Mouse (Mus musculus): Measurements from ENCODE around the gene Pde4c.

Pde4c gene

DNA sequence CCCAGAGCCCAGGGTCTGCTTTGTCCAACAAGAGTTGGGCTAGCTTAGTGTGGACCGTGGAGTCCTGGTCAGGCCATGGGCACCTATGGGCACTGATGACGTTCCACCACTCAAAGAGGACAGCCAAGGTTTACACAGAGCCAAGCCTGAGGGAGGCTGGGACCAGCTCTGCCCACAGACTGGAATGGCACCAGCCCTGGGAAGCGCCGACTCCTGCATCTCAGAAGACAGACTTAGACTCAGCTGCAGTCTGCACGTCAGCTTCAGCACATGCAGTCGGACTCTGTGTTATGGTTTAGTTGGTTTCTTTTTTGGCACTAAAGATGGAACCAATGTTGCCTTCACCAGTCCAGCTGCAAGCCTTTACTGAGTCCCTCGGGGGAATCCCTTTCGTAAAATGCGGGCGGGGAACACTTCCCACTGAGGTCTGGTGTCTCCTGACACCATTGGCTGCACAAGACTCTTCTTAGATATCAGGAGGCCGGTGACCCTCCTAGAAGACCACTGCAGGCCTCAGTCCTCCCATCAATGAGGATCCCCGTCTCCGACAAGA lies 26.7 kb downstream of the Pde4c start:
- DNase-seq (ENCODE audit: low spot score in 2 of 2): peak; percentile 53 to 67

DNA sequence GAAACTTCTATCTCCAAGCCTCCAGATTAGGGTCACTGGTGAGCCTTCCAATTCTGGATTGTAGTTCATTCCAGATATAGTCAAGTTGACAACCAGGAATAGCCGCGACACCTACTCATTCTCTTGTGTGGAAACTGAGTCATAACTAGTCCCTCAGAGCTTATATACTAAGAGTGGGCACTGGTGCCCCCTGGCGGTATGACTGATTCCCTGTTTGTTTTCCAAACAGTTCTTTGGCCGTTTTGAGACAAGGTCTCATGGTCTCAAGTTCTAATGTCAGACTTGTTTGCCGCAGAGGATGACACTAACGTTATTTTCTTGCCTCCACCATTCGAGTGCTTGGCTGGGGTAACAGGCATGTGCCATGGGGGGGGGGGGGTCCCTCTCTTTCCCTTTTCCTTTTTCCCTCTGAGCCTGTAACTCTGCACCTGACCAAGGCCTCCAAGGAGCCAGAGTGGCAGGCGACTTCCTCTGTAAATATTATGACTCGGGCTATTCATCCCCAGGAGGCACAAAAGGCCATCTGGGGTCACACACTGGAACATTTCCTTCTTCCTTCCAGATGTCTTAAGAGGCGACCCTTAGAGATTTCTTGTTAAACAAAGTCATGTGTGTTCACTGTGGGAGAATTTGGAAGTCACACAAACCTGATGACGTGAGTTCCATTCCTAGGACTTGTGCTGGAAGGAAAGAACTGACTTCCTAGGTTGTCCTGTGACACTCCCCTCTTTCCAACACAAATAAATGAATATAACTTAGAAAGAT lies 28.7 kb downstream of the Pde4c start:
- DNase-seq (ENCODE audit: low spot score in 2 of 2): peak; percentile 92 to 95

DNA sequence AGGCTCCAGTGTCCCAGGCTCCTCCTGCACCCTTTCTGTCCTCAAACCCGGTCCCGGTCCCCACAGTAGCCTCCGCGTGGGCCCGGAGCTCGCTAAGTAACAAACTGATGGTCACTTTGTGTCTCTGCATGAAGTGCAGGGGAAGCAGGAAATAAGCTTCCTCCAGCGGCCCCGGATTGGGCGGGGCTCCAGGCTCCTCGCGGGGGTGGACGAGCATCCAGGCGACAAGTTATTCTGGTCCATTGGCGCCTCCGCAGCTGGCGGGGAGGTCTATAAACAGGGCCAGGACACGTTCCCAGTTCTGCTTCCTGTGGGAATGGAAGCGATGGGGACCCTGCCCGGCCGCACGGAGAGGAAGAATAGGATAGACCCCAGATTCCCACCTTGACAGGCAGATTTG lies 29.6 kb downstream of the Pde4c start:
- peak; percentile 94 to 95 for DNase-seq (ENCODE audit: low spot score in 2 of 2)

- DNase-seq (ENCODE audit: low spot score in 2 of 2): peak; percentile 98 to 99
Observed at GRCm38 (mm10) chr8:70754043-70754870, 30.7 kb downstream of the Pde4c start, which contains the start of gene Rab3a. Gene Rab3a (plus strand): TSS chr8:70754679.

DNA sequence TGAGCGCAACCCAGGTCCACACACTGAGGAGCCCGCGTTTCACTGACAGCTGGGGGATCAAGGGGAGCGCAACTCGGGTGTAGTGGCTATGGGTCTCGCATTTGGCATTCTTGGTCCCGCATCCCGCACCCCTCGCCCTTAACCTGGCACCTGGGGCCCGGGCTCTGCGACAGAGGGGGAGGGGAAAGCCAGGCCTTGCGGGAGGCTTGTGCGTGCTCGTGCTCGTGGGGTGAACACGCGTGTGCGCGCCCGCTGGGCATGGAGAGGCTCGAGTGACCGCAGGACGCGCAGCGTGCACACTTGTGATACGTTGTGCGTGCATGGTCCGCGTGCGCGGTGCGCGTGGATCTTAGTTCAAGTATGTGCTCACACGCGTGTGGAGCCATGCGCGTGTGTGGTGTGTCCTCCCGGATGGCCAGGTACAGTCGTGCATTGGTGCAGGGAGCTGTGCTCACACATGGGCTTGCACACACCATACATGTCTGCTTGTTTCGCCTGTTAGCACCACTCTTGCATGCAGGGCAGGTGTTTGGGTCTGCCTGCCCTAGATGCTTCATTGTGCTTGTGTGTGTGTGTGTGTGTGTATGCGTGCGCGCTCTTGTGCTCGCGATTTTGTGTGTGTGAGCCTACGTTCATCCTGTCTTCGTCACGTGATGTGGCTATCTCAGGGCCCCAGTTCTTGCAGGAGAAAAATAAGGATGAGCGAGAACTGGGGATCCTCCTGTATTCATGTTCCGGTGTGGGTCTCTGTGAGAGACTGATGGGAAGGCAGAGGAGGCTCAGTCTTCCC lies 31.5 kb downstream of the Pde4c start:
- DNase-seq (ENCODE audit: low spot score in 2 of 2): no peak

DNA sequence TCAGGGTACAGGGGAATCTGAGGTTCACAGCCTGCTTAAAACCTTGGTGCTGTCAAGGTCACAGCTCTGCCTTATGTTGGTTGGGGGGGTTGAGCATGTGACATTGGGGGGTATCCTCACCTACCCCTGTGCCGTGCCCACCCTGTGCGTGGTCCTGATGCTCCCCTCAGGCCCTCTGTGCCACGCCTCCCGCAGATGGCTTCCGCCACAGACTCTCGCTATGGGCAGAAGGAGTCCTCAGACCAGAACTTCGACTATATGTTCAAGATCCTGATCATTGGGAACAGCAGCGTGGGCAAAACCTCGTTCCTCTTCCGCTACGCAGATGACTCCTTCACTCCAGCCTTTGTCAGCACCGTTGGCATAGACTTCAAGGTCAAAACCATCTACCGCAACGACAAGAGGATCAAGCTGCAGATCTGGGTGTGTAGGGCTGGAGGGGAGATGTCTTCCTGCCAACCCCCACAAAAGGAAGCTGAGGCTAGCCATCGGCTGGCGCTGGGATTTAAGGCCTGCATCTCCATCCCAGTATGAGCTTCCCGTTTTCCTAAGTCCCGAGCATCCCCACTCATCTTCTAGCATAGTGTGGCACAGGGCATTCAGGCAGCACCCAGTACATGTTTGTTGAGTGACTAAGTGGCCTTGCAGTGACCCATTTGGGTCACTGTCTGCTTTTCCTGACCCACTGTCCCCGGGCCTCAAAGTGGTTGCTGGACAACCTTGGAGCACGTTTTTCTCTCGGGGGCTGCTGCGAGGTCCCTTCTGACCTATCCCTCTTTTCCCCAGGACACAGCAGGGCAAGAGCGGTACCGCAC lies 32.3 kb downstream of the Pde4c start:
- no peak for DNase-seq (ENCODE audit: low spot score in 2 of 2)

- no peak for DNase-seq (ENCODE audit: low spot score in 2 of 2)
Observed at GRCm38 (mm10) chr8:70756476-70757040, 33.0 kb downstream of the Pde4c start.

- no peak for DNase-seq (ENCODE audit: low spot score in 2 of 2)
Observed at GRCm38 (mm10) chr8:70757523-70758307, 34.2 kb downstream of the Pde4c start.

DNA sequence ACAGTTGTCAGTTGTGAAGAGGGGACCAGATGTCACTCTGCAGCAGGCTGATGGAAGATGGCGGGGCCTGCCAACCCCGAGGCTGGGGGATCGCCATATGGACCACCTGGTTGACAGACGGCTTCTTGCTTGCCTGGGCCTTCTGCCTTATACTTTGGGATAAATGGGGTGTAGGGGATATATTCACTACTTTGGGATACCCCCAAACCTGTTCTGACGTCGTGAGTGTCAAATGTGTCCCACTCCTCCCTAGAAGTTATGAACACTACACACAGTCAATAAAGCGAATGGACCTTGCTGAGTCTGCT lies 34.7 kb downstream of the Pde4c start:
- DNase-seq (ENCODE audit: low spot score in 2 of 2): no peak

- no peak for DNase-seq (ENCODE audit: low spot score in 2 of 2)
Observed at GRCm38 (mm10) chr8:70758616-70759561, 35.4 kb downstream of the Pde4c start.

- no peak for DNase-seq (ENCODE audit: low spot score in 2 of 2)
Observed at GRCm38 (mm10) chr8:70760350-70760749, 36.8 kb downstream of the Pde4c start.

GRCm38 (mm10) chr8:70760775-70761406 lies 37.4 kb downstream of the Pde4c start, which contains the start of gene Mpv17l2:
Gene Mpv17l2 (minus strand): TSS chr8:70760946.
- peak; percentile 98 for DNase-seq (ENCODE audit: low spot score in 2 of 2)

DNA sequence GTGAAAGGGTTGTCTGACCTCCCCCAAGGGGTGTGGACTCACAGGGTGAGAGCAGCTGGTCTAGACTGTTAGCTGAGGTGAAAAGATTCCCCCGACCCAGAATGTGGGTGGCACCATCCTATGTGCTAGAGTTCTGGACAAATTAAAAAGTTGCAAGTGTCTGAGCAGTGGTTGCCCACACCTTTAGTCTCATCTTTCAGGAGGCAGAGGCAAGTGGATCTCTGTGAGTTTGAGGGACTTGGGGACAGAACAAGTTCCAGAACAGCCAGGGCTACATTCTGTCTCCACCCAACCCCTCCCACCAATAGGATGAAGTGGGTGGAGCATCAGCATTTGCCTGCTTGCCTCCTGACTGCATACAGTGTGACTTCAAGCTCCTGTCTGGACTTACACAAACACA lies 38.6 kb downstream of the Pde4c start:
- no peak for DNase-seq (ENCODE audit: low spot score in 2 of 2)

GRCm38 (mm10) chr8:70763354-70763753 lies 39.8 kb downstream of the Pde4c start:
- no peak for DNase-seq (ENCODE audit: low spot score in 2 of 2)

DNA sequence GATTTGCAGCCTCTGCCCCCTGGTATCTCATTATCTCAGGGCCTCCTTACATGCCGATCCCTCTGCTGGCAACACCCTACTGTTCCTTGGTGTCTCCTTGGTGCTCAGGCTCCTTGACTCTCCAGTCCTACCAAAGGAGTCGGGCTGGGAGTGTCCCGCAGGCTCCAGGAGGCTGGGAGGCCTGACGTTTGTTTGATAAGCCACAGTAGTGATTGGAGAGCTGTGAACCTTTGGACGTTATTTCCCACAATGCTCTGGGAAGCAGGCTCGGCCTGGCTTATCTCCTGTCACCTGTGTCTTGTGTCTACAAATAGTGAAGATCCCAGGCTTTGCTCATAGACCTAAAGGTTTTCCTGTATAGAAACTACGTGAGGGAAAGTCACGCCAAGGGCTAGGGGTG lies 40.5 kb downstream of the Pde4c start:
- DNase-seq (ENCODE audit: low spot score in 2 of 2): no peak

DNA sequence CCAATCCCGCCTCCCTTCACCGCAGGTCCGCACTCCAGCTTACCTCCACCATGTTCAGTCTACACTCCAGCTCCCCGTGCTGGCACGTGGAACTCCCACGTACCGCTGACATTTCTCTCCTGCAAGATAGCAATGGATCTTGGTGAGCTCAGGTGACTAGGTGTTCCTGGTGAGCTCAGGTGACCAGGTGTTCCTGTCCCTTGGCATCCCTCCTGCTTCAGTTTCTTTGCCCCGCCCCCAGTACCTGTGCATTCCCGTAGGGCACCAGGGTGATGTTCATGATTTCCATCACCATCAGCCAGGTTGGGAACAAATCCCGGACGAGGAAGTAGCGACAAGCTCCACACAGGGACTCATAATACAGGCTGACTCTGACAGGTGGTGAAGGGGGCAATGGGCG lies 41.2 kb downstream of the Pde4c start:
- no peak for DNase-seq (ENCODE audit: low spot score in 2 of 2)

GRCm38 (mm10) chr8:70765329-70765728 lies 41.8 kb downstream of the Pde4c start:
- DNase-seq (ENCODE audit: low spot score in 2 of 2): no peak

DNA sequence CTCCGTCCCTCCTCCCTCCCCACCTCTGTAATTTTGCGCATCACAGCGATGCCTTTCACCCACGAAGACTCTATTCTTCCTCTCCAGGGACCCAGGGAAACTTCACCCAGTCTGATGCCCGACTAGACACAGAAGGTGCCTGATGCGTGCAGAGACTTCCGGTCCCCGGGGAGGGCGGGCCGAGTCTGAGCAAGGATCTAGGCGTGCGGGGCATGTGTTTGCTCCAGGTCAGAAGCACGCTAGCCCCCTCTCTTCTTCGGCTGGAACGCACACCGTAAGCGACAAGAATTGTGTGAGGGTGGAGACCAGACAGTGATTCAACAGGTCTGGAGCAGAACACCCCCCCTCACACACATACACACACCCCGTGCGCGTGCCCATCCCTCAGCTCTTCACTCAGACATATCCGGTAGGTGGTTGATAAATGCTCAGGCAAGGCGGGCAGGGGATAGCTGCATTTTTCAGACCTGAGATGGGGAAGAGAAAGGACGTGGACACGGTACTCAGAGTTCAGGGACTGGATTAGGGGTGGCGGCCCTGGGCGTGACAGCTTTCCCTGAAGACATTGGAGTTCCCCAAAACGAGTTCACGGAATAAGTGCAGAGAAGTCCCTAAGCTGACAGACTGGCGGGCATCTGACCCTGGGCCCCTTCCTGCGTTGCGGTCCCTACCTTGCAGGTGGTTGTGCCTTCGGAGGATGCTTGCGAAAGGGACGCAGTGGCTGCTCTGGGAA lies 42.5 kb downstream of the Pde4c start:
- peak in 1 of 2 experiments; percentile 45 for DNase-seq (ENCODE audit: low spot score in 2 of 2)
